Mouse (Mus musculus): ENCODE data around the gene Ints7. TPM values are rescaled to one million over a fixed set of nuclear protein-coding genes. Genes with fewer than 3 reads are reported as not detected.

Ints7 gene
- polyA plus RNA-seq, 1 experiment = 9.8 TPM

DNA sequence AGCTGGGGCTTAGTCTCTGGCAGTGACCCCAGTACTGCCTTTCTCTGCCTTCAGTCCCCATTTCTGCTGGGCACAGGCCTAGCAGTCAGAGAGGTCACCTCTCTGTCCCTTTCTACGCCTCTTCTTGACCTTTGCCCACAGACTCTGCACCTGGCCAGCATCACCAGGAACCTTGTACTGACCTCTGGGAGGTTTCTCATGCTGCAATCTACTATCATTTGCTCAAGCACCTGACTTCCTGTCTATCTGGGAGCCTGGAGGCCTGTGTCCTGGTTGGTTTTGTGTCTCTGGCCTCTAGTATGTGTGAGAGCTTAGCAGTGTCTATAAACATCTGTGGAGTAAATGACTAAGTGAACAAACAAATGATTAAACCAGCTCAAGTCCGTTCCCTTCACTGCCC, 64.7 kb downstream of the Ints7 start:
- TF ChIP-seq POLR2A (IDR thresholded peaks at IDR 0.05; ENCODE audit: low read depth, low read length) (no peak), CTCF (IDR thresholded peaks at IDR 0.05; ENCODE audit: extremely low read depth, insufficient read length, insufficient replicate concordance, low read depth, low read length) (no peak)
- 44% methylated on average over 2 of the region's 2 CpGs for WGBS
- H3K27ac ChIP-seq (ENCODE audit: insufficient read depth, low read depth, low read length) = peak overlapping the region; percentile 98

DNA sequence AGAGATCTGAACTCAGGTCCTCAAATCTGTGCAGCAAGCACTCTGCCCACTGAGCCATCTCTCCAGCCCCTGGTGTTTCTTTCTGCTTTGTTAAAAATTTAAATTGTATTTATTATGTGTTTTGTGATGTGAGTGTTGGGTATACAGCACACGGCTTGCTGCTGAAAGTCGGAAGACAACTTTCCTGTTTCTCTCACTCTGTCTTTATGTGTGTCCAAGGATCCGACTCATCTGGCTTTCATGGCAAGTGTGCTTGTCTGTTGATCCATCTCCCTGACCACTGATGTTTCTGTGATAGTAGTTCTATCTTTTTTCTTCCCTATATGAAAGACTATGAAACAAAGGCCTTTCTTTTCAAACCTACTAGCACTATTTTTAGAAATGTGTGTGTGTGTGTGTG, 65.4 kb downstream of the Ints7 start:
- H3K4me1 ChIP-seq (ENCODE audit: control insufficient read depth, insufficient read depth, insufficient read length, low read length) = peaks cover 32% of the 10 kb centered on the region
- H3K27ac ChIP-seq (ENCODE audit: insufficient read depth, low read depth, low read length) = peak overlapping the region; percentile 76
- WGBS = 91% methylated on average over 3 of the region's 3 CpGs
- H3K4me3 ChIP-seq (ENCODE audit: low read depth, low read length) = no peak overlapping the region
- TF ChIP-seq CTCF (IDR thresholded peaks at IDR 0.05; ENCODE audit: extremely low read depth, insufficient read length, insufficient replicate concordance, low read depth, low read length) (no peak), POLR2A (IDR thresholded peaks at IDR 0.05; ENCODE audit: low read depth, low read length) (no peak)
- H3K36me3 ChIP-seq (ENCODE audit: control insufficient read depth, insufficient read depth, low read length) = no peaks in the 10 kb centered on the region
- no peaks in the 10 kb centered on the region for H3K27me3 ChIP-seq (ENCODE audit: control insufficient read depth, insufficient read depth, low read length)

More for the DNA sequence above, 64.7 kb downstream of the Ints7 start:
- Histone ChIP-seq H3K27me3 (ENCODE audit: control insufficient read depth, insufficient read depth, low read length) (no peaks in the 10 kb centered on the region), H3K4me1 (ENCODE audit: control insufficient read depth, insufficient read depth, insufficient read length, low read length) (peaks cover 27% of the 10 kb centered on the region), H3K36me3 (ENCODE audit: control insufficient read depth, insufficient read depth, low read length) (no peaks in the 10 kb centered on the region), H3K4me3 (ENCODE audit: low read depth, low read length) (no peak overlapping the region)

- H3K4me3 ChIP-seq (ENCODE audit: low read depth, low read length) = no peak overlapping the region
- peaks cover 32% of the 10 kb centered on the region for H3K4me1 ChIP-seq (ENCODE audit: control insufficient read depth, insufficient read depth, insufficient read length, low read length)
- TF ChIP-seq POLR2A (IDR thresholded peaks at IDR 0.05; ENCODE audit: low read depth, low read length) = no peak
- TF ChIP-seq CTCF (IDR thresholded peaks at IDR 0.05; ENCODE audit: extremely low read depth, insufficient read length, insufficient replicate concordance, low read depth, low read length) = no peak
- no peaks in the 10 kb centered on the region for H3K27me3 ChIP-seq (ENCODE audit: control insufficient read depth, insufficient read depth, low read length)
- no peaks in the 10 kb centered on the region for H3K36me3 ChIP-seq (ENCODE audit: control insufficient read depth, insufficient read depth, low read length)
- WGBS = 30% methylated on average over 2 of the region's 2 CpGs
- H3K27ac ChIP-seq (ENCODE audit: insufficient read depth, low read depth, low read length) = peak overlapping the region; percentile 76
Measured at GRCm38 (mm10) chr1:191641438-191641837, 66.0 kb downstream of the Ints7 start.

- no peak overlapping the region for H3K4me3 ChIP-seq (ENCODE audit: low read depth, low read length)
- no peaks in the 10 kb centered on the region for H3K36me3 ChIP-seq (ENCODE audit: control insufficient read depth, insufficient read depth, low read length)
- no peaks in the 10 kb centered on the region for H3K27me3 ChIP-seq (ENCODE audit: control insufficient read depth, insufficient read depth, low read length)
- WGBS = 85% methylated on average over 4 of the region's 4 CpGs
- no peak overlapping the region for H3K27ac ChIP-seq (ENCODE audit: insufficient read depth, low read depth, low read length)
- H3K4me1 ChIP-seq (ENCODE audit: control insufficient read depth, insufficient read depth, insufficient read length, low read length) = peaks cover 32% of the 10 kb centered on the region
- TF ChIP-seq CTCF (IDR thresholded peaks at IDR 0.05; ENCODE audit: extremely low read depth, insufficient read length, insufficient replicate concordance, low read depth, low read length) (no peak), POLR2A (IDR thresholded peaks at IDR 0.05; ENCODE audit: low read depth, low read length) (no peak)
Measured at GRCm38 (mm10) chr1:191642903-191643302, 67.5 kb downstream of the Ints7 start.

DNA sequence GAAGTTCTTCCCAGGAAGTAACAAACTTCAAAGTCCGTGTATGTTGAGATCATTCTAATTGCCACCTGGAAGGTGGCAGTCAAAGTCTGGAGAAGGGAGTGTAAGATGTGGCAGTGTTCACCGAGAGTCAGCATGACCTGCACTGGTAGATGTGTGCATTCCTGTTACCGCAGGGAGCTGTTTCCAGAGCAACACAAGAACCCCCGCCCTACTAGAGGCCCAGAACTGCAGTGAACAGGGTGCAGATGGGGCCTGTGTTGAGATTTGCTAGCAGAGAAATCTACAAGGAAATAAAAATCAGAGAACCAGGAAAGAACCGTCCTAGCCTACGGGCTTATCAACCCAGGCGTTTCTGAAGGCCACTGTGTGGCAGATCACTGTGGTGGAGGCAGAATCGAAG, 70.5 kb downstream of the Ints7 start:
- no peaks in the 10 kb centered on the region for H3K36me3 ChIP-seq (ENCODE audit: control insufficient read depth, insufficient read depth, low read length)
- H3K4me1 ChIP-seq (ENCODE audit: control insufficient read depth, insufficient read depth, insufficient read length, low read length) = peaks cover 15% of the 10 kb centered on the region
- H3K27me3 ChIP-seq (ENCODE audit: control insufficient read depth, insufficient read depth, low read length) = no peaks in the 10 kb centered on the region
- H3K4me3 ChIP-seq (ENCODE audit: low read depth, low read length) = no peak overlapping the region
- H3K27ac ChIP-seq (ENCODE audit: insufficient read depth, low read depth, low read length) = peak overlapping the region; percentile 89
- 23% methylated on average over 8 of the region's 8 CpGs for WGBS
- no peak for TF ChIP-seq CTCF (IDR thresholded peaks at IDR 0.05; ENCODE audit: extremely low read depth, insufficient read length, insufficient replicate concordance, low read depth, low read length)
- no peak; the same call in 1 of the 2 replicates for TF ChIP-seq POLR2A (IDR thresholded peaks at IDR 0.05; ENCODE audit: low read depth, low read length)

GRCm38 (mm10) chr1:191647590-191647989, 72.2 kb downstream of the Ints7 start:
- peaks cover 6% of the 10 kb centered on the region for H3K4me1 ChIP-seq (ENCODE audit: control insufficient read depth, insufficient read depth, insufficient read length, low read length)
- WGBS = 75% methylated on average over 3 of the region's 3 CpGs
- H3K36me3 ChIP-seq (ENCODE audit: control insufficient read depth, insufficient read depth, low read length) = no peaks in the 10 kb centered on the region
- H3K4me3 ChIP-seq (ENCODE audit: low read depth, low read length) = no peak overlapping the region
- TF ChIP-seq POLR2A (IDR thresholded peaks at IDR 0.05; ENCODE audit: low read depth, low read length) (no peak), CTCF (IDR thresholded peaks at IDR 0.05; ENCODE audit: extremely low read depth, insufficient read length, insufficient replicate concordance, low read depth, low read length) (no peak)
- no peaks in the 10 kb centered on the region for H3K27me3 ChIP-seq (ENCODE audit: control insufficient read depth, insufficient read depth, low read length)
- H3K27ac ChIP-seq (ENCODE audit: insufficient read depth, low read depth, low read length) = peak overlapping the region; percentile 1; the same call in 1 of the 2 replicates

- Histone ChIP-seq H3K36me3 (ENCODE audit: control insufficient read depth, insufficient read depth, low read length) (no peaks in the 10 kb centered on the region), H3K27me3 (ENCODE audit: control insufficient read depth, insufficient read depth, low read length) (no peaks in the 10 kb centered on the region), H3K27ac (ENCODE audit: insufficient read depth, low read depth, low read length) (peak overlapping the region; percentile 29; the same call in 1 of the 2 replicates), H3K4me3 (ENCODE audit: low read depth, low read length) (no peak overlapping the region), H3K4me1 (ENCODE audit: control insufficient read depth, insufficient read depth, insufficient read length, low read length) (peaks cover 27% of the 10 kb centered on the region)
- WGBS = 40% methylated on average over 3 of the region's 3 CpGs
- no peak for TF ChIP-seq CTCF (IDR thresholded peaks at IDR 0.05; ENCODE audit: extremely low read depth, insufficient read length, insufficient replicate concordance, low read depth, low read length)
- no peak for TF ChIP-seq POLR2A (IDR thresholded peaks at IDR 0.05; ENCODE audit: low read depth, low read length)
Measured at GRCm38 (mm10) chr1:191659441-191659840, 84.0 kb downstream of the Ints7 start.

Measured in small intestine, adult 2 months (tissue).